Mouse (Mus musculus): ENCODE measurements at regions not wholly inside any gene's neighbourhood (a gene's known extent, or its start where the extent isn't known, plus 50 kb on each side); places are given as distances from the start of the nearest gene placed in this dataset.
A peak's percentile ranks its signal among the peaks of the same experiment; 100 is the strongest.

DNA sequence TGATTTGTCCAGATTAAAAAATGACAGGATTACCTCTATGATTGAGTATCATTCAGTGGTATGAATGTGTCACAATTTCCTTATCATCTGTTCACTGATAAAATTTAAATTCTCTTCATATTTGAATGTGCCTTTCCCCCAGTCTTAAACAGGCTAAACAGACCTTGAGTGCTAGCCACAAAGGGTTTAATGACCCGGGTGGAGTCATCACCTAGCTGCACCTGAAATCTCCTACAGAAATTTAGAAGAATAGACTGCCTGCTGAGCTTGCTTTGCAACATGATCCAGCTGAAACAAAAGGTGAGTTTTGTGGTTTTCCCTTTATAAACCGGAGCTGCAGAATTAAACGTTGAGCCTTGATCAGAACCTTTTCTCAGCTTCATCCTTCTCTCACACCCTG, 156.1 kb upstream of the Vwde start:
- H3K27me3 ChIP-seq (ENCODE audit: insufficient read depth, low read length): no peaks in the 10 kb centered on the region
- peaks cover 7% of the 10 kb centered on the region for H3K4me1 ChIP-seq (replicated peaks; ENCODE audit: low read depth, low read length)
- H3K36me3 ChIP-seq (ENCODE audit: insufficient read depth, low read length): no peaks in the 10 kb centered on the region
- H3K4me3 ChIP-seq (replicated peaks; ENCODE audit: low read length): no peak overlapping the region
- TF ChIP-seq POU5F1 (IDR thresholded peaks at IDR 0.05; ENCODE audit: borderline replicate concordance, low read length) (no peak), NANOG (IDR thresholded peaks at IDR 0.05; ENCODE audit: borderline replicate concordance, low read length) (peak; percentile 82; the same call in 1 of the 2 replicates)
- H3K9me3 ChIP-seq (ENCODE audit: low read length): peaks cover 29% of the 10 kb centered on the region

DNA sequence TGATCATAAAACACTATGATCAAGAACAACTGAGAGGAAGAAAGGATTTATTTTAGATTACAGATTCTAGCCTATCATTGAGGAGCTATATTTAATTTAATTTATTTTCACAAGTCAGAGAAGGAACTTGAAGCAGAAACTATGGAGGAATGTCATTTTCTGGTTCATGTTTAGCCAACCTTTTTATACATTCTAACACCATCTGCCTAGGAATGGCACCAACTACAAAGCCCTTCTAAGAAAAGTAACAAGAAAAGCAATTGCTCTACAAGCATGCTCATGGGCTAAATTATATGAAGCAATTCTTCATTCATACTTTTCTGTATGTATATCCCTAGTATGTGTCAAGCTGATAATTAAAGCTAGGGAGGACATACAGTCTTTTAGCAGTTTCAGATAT, 155.0 kb upstream of the Vwde start:
- peaks cover 7% of the 10 kb centered on the region for H3K4me1 ChIP-seq (replicated peaks; ENCODE audit: low read depth, low read length)
- no peaks in the 10 kb centered on the region for H3K36me3 ChIP-seq (ENCODE audit: insufficient read depth, low read length)
- TF ChIP-seq NANOG (IDR thresholded peaks at IDR 0.05; ENCODE audit: borderline replicate concordance, low read length) (no peak), POU5F1 (IDR thresholded peaks at IDR 0.05; ENCODE audit: borderline replicate concordance, low read length) (no peak), CTCF (conservative IDR thresholded peaks at IDR 0.05; ENCODE audit: low read length) (no peak)
- peaks cover 18% of the 10 kb centered on the region for H3K9me3 ChIP-seq (ENCODE audit: low read length)
- no peak overlapping the region for H3K4me3 ChIP-seq (replicated peaks; ENCODE audit: low read length)
- no peaks in the 10 kb centered on the region for H3K27me3 ChIP-seq (ENCODE audit: insufficient read depth, low read length)

DNA sequence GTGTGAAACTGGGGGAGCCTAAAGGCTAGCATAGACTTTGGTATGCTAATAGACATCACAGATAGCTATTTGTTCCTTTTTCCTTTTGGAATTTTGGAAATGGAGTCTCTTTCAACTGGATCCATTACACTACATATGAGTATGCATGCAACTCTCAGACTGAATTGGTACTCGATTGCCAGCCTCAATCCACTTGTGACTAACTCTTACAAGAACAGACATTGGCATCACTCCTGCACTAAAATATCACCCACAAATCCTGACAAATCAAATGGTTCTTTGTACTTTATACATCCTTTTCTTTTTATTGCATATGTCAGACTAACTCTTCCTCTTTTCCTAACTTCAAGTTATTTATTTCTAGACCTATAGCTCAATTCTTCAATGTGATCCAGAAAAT, 149.1 kb upstream of the Vwde start:
- H3K36me3 ChIP-seq (ENCODE audit: insufficient read depth, low read length): no peaks in the 10 kb centered on the region
- no peak overlapping the region for H3K4me3 ChIP-seq (replicated peaks; ENCODE audit: low read length)
- TF ChIP-seq CTCF (conservative IDR thresholded peaks at IDR 0.05; ENCODE audit: low read length): no peak
- TF ChIP-seq POU5F1 (IDR thresholded peaks at IDR 0.05; ENCODE audit: borderline replicate concordance, low read length): no peak
- no peaks in the 10 kb centered on the region for H3K27me3 ChIP-seq (ENCODE audit: insufficient read depth, low read length)
- H3K4me1 ChIP-seq (replicated peaks; ENCODE audit: low read depth, low read length): no peaks in the 10 kb centered on the region
- H3K9me3 ChIP-seq (ENCODE audit: low read length): no peaks in the 10 kb centered on the region; the same call in 1 of the 2 replicates

DNA sequence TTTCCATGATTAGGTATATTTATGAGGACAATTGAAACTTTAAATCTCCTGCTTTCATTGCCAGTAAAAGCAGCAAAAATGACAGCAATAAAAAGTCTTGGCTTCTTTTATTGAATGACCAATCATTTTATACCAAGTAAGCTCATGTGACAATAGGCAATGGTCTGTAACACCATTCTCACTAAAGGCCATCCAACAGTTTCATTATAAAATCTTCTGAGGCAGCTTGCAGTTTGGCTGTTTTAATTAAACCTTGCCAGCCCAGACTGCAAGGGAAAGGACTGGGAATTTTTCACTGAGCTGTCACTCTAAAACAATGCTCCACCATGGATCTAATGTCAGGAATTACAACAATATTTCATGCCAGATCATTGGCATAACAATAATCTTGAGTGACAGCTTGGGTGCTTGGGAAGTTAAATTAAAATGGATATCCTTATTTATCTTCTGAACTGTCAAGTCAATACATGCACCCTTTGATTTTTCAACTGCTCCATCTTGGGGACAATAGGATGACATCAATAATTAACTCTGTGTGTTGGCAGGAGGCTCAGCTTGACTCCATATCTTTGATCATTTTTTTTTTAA, 145.0 kb upstream of the Vwde start:
- Histone ChIP-seq H3K27me3 (ENCODE audit: insufficient read depth, low read length) (no peaks in the 10 kb centered on the region), H3K9me3 (ENCODE audit: low read length) (no peaks in the 10 kb centered on the region), H3K4me3 (replicated peaks; ENCODE audit: low read length) (no peak overlapping the region), H3K36me3 (ENCODE audit: insufficient read depth, low read length) (no peaks in the 10 kb centered on the region), H3K4me1 (replicated peaks; ENCODE audit: low read depth, low read length) (no peaks in the 10 kb centered on the region)
- TF ChIP-seq NANOG (IDR thresholded peaks at IDR 0.05; ENCODE audit: borderline replicate concordance, low read length): no peak
- no peak for TF ChIP-seq CTCF (conservative IDR thresholded peaks at IDR 0.05; ENCODE audit: low read length)
- no peak for TF ChIP-seq POU5F1 (IDR thresholded peaks at IDR 0.05; ENCODE audit: borderline replicate concordance, low read length)
